In the genomic region with DNA sequence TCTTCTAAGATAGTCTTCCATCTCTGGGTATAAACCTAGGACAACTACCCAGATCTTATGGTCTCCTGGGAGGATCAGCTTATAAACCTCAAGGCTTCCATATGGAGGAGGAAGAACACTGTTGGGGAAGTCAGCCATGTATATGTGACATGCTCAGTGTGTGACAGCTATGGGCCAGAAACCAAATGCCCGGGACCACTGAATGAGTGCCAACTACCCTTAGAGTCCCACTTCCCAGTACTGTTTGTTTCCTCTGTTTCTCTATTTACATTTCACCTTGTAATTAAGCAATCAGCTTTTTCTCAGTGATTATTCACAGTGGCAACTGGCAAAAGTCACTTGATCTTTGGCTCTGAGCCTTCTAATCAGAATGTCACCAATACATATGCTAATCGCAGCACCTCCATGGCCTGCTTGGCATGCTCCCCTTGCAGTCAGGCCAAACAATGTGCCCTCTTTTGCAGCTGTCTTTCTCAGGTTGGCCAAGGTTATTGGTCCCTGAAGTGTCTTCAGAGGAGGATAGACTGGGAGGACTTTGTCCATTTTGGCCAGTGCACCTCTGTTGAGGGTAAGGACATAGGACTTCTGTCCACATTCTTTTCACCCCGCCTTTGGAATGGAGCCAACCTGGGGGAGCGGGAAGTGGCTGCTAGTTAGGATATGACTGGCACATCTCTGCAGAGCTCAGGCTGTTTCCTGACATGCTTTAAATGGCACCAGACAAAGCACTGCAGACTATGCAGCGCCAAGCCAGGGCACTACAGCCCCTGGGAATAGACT, we compare ENCODE assay signal across 10 mouse cellular contexts.
A peak's percentile ranks its signal among the peaks of the same experiment; 100 is the strongest.
DNase-seq lines count a peak whose midpoint lies in the region.
"Had no signal": no experiment of that assay in that cellular context is flagged by ENCODE, and none has a peak within 500 bp of the region (broad histone marks: within the 10 kb centered on the region; RNA-seq: fewer than 3 reads in every experiment).

No protein-coding gene starts in this region.

- peak; percentile 52 to 67 for DNase-seq in cerebellum, postnatal 14 days
- DNase-seq in cerebellum, adult 11-12 months = no peak
- DNase-seq in kidney, adult 11 months = peak; percentile 22
- no peak for DNase-seq in kidney, postnatal 14 days
- peak; percentile 5 for DNase-seq in retina, postnatal 1 day
- DNase-seq in retina, embryonic 14.5 days (ENCODE audit: low spot score) = no peak
- peak; percentile 3 to 8 for DNase-seq in kidney, postnatal 4 days
- DNase-seq in frontal cortex, postnatal 25 days (ENCODE audit: low spot score in 2 of 2) = no peak
- DNase-seq: gastrocnemius, postnatal 10 days; lung, adult 18-20 months had no signal

Comparison
In these comparisons a context has a peak if more than half of its experiments do, and no peak if none do; other contexts are left out.
1. DNase-seq: peak in cerebellum, postnatal 14 days (2 of 2), kidney, adult 11 months (single experiment), retina, postnatal 1 day (single experiment) and kidney, postnatal 4 days (2 of 2); none in cerebellum, adult 11-12 months (single experiment), kidney, postnatal 14 days (single experiment), retina, embryonic 14.5 days (single experiment) and frontal cortex, postnatal 25 days (0 of 2).